Mouse (Mus musculus) adrenal gland, adult 8-10 months (tissue): ENCODE measurements around the gene Mterf1a. TPM values are rescaled to one million over a fixed set of nuclear protein-coding genes. Genes with fewer than 3 reads are reported as not detected.
"Not testable (repeated sequence)": the region's sequence is repeated elsewhere in the genome, so short reads cannot be mapped to it uniquely, and the experiment has no call there.

Experiments
- DNase-seq: peaks from one replicate; pipeline ENCODE4 v3.0.0; 2022
- total RNA-seq, 4 experiments: library from RNA; stranded (reverse); gene quantifications; 2 replicates each; pipeline ENCODE4 v1.2.4; 2022

Mterf1a gene
- total RNA-seq: 10 to 100 TPM in 1 of 4 experiments, 1 to 10 TPM in 3; 6.4 to 11.1 (median 7.9) TPM

DNA sequence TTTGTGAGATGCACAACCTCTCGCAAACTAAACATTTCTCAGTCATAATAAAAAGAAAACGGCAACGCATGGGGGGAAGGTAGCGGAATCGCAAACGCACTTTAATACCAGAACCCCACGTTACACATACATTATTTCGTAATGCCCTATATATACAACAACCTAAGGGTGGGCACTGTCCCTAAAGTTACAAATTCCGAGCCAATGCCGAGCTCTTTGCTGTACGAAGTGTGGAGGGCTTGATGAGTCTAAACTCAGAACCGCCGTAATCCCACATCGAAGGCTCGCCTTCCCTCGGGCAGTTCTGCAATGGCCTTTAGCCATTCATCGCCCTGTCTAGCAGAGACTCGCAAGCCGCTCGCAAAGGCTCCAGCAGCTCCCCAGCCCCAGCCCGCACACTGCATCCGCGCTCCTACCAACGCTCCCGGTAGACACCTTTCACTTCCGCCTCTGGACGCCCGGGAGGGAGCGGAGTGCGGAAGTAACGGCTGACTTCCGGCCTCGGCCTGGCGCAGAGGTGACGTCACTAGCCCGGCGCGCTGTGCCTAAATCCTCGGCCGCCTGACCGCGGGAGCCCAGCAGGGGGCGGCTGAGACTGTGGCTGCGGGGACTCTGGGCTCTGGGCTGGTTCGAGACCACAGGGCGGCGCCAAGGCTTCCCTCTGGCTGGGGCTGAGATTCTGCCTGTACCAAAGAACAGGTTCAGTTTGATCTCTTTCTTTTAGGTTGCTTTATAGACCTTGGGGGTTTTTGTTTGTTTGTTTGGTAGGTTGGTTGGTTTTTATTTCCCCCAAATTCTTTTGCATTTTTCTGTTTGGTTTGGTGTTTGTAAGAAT, at the start of gene Mterf1a:
TSS of gene Mterf1a (minus strand) at position 475 of the 835 bp plus-strand sequence.
- DNase-seq: peak; percentile 22

DNA sequence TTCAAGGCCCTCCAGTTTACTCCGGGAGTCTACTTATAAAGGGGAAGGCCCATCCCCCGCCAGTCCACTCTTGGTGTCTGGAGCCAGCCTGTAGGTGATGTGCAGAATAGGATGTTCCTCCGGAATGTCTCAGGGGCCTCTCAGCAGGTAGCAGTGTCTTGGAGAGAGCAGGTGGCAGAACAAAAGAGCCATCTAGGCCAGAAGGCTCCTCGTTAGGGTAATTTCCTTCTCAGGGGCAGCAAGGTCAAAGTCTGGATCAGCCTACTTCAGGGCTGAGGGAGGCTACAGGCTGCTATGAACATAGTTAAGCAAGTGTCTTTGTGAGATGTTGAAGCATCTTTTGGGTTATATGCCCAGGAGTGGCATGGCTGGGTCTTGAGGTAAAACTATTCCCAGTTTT, 49.4 kb upstream of the Mterf1a start:
- not testable (repeated sequence) for DNase-seq

DNA sequence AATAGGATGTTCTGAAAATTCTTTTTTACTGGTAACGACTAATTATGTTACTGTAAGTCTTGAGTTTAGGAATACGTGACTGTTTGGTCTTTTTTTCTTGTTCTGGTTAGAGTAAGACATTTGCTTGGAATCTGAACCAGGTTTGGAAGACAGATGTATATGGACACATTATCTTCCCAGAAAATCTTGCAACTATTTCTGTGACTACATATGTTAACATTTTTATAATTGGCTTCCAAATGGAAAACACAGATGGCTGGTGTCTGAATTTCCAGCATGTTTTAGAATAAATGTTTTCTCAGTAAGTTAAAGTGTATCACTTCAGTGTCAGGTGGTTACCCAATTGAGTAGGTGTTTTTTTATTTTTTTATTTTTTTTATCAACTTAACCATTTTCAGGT, 47.5 kb upstream of the Mterf1a start:
- DNase-seq: no peak

DNA sequence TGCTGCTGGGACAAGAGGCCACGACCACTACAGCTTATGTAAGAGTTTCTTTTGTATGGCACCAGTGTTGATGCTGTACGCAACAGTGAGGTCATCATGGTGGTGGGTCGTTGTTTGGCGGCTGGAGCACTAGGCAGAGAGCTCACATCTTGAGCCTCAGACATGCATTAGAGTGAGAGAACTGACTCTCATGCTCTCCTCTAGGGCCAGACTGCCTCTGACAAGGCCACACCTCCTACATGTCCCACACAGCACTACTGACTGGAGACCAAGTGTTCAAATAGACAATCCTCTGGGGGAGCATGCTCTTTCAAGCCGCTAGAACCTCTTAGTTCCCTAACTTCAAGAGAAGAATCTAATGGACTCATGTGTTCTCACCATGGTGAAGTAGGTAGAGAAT, 45.6 kb upstream of the Mterf1a start:
- DNase-seq: no peak

DNA sequence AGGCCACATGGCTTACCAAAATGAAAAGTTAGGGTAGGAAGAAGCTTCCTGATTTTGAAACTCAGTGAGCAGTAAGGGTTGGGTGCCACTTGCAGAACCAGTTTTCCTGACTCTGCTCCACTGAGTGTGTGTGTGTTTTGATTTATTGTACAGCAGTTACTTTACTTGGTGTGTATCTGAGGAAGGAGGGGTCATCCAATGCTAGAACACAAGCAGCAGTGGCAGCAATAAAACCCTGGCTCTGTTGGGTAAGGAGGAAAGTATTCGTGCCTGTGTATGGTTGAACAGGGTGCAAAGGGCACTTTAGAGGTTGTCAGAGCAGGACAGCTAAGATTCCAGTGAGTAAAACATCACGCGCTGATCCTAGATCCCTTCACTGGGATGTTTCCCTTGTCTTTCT, 45.2 kb upstream of the Mterf1a start:
- no peak for DNase-seq

DNA sequence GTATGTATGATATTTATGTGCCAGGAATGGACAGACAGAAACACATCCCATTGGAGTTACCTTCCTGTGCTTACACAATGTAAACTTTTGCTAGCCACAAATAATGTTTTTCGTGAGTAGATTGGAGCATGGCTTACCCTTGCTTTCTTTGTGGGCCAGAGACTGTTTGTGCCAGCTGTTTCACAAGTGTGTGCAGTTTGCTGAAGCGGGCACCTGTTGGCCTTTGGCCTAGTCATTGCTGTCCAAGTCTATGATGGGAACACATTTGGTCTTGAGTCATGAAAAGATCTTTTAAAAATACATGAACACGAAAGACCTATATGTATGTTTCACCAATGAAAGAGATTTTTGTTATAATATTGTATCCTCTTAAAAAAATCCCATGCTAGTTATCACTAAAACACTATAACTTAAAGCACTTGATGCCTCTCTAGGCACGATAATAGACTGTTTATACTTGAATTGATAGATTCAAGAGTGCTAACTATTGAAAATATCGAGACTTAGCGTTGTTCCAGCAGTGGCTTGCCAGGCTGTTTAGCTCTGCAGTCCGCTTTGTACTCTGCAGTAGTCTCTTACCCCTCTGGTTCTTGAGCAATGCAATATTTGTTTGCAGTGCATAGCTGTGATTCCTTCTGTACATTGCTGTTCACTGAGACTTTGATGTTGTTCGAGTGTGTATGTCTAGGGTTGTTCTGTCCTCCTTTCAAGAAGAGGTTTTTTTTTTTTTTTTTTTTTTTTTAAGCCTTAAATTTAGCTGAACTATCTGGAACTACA, 42.2 kb upstream of the Mterf1a start:
- DNase-seq: no peak

DNA sequence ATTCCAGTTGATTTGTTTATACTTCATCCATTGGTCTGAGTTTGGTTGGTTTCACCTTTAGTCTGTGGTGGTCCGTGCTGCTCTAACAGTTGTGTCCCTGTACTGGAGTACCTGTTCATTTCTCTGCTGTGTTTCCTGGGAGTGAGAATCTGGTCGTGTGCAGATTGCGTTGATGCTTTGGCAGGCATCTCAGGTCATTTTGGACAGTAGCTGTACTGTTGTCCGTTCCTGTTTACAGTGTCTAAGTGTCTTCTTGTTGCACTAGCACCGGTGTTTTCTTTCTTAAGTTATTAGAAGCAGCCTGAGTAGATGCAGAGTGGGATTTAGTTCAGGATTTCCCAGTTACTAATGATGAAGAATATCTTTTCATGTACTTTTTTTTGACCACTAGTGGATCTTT, 41.5 kb upstream of the Mterf1a start:
- DNase-seq: no peak

DNA sequence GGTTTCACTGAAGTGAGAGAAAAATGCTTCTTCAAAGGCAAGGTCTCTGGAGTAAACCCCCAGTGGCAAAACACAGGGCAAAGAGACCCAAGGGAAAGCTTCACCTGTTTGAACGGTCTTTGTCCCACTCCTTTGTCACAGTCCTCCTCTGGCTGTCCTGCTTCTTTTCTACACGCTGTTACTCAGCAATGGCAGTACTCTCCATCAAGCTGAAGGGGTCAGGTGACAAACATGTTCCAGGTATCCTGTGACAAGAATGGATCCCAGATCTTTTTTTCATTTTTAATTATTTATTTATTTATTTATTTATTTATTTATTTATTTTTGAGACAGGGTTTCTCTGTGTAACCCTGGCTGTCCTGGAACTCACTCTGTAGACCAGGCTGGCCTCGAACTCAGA, 39.8 kb upstream of the Mterf1a start:
- no peak for DNase-seq

DNA sequence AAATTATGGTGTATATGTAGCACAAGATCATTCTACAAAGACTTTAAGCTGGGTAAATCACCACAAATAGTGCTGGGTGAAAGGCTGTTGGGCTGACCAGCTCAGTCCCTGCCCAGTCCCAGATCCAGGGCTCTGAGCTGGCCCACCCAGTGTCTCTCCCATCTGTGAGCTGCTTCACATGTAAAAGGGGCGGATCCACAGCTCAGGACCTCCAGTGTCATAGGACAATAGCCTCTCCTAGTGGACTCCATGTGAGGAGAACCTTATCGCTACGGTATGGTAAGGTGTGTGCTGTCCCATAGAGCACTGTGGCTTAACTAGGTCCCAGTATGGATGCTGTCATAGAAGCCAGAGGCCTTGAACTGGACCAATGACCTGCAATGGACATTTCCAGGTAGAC, 37.9 kb upstream of the Mterf1a start:
- no peak for DNase-seq

DNA sequence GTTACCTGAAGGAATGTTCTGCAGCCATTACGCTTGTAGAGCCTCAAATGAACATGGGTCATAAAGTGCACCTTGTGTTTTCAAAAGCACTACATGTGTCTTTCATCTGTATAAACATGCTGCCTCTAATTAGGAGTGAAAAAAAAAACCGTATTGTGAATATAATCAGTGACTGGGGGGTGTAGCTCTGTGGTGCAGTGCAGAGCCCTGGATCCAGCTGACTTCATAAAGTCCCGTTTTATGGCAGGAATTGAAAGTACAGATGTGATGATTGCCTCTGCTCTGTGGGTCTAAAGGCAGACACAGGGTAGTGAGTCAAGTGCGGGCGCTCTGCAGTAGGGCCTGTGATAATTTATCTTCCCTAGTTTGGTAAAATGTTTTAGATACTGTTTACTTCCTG, 37.0 kb upstream of the Mterf1a start:
- DNase-seq: no peak

DNA sequence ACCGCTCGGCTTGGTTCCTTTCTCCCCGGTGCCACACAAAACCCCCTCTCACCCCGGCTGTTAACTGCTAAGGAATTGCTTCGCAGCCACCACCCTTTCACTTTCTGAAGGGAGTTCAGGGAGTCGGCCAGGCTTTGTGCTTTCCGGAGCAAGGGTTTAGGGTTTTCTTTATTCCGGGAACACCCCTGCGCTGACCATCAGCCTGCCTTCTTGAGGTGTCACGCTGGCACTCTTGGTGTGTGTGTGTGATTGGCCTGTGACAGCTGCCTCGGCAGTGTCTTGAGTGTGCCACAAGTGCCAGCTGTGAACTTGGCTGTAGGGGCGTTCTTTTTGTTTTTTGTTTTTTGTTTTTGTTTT, 34.9 kb upstream of the Mterf1a start:
- DNase-seq: peak; percentile 17

DNA sequence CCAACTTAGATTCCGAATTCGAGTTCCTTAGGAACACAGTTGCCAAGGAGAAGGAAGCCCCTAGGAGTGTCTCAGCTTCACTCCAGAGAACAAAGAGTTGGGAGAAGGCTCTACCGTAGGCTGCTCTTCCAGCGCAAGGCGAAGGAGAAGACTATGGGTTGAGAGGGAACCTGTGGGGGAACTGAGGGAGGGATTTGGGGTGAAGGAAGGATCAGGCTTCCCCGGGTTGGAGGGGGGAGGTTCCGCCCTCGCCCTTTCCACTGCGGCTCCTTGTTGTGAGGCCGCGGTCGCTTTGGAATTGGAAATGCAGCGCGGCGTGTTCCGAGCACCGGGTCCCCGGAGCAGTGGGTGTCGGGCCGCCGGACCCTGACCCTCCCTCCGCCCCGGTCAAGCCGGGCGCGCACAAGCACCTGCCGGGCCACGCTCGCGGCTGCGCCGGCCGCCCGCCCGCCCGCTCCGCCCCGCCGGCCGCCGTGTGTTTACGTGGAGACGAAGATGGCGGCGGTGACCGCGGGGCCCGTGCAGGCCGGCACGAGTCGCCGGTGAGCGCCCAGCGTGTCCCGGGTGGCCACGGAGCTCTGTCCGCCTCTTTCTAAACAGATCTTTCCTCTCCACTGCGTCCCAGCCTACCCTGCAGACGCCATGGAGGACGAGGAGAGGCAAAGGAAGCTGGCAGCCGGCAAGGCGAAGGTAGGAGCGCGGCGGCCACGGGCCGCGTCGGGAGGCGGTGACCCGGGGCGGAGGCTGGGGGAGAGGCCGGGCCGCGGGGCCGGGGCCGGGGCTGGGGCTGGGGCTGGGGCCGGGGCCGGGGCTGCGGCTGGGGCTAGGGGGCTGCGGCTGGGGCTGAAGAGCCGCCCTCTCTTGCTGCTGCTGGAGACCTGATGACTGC, 34.3 kb upstream of the Mterf1a start, which contains the start of gene Akap9:
TSS of gene Akap9 (plus strand) at position 254 of the 889 bp plus-strand sequence.
- peak; percentile 42 for DNase-seq

DNA sequence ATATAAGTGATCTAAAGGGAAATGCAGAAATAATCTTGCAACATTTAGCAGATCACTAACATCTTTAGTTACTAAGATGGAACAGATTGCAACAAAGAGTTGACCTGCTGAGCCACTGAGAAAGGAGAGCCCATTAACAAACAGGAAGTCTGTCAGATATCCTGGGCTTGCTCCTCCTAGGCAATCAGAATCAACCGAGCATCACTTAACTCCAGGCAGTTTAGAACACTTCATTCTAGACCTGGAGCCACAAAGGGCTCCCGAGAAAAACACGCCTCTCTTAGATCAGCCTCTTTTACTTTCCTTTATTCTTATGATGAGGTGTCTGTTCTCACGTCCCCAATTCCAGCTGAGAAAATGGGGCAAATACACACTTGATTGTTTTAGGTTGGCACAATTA, 32.9 kb upstream of the Mterf1a start:
- DNase-seq: no peak

DNA sequence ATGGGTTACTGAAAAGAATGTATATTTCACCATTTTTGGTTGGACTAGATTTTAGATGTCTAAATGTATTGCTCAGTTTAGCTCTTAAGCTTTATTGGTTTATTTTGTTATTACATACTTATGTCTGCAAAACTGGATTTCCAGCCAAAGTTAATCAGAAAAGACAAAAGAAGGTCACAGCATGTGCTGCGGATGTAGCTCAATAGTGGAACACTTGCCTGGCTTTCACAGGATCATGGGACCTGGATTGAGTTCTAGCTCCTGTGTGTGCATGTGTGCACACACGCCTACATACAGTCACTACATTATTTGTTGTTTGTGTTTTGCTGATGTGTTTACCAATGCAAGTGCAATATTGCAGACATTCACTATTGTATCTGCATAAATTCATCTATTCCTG, 28.6 kb upstream of the Mterf1a start:
- no peak for DNase-seq

DNA sequence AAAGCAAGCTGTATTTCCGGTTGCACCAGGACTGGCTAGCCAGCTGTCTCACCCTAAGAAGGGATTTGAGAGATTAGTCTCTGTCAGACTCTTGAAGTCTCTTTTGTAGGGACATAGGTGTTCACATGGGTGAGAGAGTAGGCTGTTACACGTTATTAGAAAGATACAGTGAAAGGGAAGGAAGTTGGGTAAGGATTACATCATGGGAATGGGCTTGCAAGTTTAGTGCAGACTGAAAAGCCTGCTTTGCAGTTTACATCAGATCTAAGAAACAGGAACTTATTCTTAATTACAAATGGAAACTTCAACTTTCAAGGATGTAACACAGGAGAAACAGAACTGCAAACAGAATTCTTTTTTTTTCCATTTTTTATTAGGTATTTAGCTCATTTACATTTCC, 11.7 kb upstream of the Mterf1a start:
- DNase-seq: no peak

DNA sequence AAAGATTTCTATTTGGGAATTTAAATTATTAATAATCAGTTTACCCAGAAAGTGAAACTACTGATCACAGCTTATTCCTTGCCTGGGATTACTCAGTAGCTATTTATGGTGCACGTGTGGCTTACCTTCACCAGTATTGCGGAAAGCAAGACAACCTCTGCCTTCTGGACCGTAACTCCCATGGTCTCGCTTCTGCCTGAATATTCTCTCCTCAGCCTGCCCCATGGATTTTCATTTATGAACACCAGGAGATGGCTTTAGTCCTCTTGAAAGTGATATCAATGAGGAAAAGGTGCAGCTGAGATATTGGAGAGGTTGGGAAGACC, 524 bp upstream of the Mterf1a start:
- not testable (repeated sequence) for DNase-seq

DNA sequence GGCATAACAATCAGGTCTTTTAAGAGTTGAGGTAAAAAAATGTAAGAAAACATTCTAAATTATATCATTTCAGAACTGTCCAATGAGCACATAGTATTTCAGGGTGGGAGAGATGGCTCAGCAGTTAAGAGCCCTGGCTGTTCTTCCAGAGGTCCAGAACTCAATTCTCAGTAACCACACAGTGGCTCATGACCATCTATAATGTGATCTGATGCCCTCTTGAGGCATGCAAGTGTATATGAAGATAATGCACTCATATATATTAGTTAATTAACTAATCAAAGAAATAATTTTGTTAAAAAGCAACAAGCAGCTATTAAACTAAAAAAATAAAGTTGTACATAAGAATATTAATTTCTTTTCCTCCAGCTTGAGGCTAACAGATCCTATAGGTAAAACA, 4.5 kb downstream of the Mterf1a start:
- no peak for DNase-seq

DNA sequence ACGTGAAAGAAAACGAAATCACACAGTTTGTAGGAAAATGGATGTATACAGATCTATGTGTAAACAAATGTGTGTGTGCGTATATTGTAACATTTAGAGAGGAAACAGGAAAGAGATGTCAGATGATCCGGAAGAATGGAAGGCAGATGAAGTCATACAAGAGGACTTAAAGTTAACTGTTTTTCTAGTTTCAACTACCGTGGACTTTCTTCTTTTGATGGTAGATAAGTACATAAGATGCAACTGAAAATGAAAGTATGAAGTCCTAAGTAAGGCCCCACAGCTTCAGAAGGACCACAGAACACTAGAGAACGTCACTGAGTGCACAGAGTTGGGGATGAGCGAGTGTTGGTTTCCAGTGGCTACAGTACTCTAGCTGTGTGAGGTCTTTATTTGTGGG, 6.9 kb downstream of the Mterf1a start:
- not testable (repeated sequence) for DNase-seq

DNA sequence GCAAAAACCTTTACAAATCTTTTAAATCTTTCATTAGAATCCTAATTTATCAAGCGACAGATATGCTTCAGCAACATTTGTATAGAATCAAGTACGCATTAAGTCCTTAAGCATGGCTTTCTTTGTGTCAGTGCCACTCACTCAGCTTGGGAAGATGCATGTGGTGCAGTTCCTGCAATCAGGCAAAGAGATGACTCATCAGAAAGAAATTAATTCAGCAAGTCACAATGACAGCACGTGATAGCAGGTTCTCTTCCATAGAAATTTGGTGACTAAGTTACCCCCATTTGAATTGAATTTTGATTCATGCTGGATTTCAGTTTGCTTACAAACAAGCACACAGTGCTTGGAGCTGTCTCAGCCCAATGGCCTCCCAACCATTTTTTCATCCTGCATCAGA, 20.2 kb downstream of the Mterf1a start:
- no peak for DNase-seq

DNA sequence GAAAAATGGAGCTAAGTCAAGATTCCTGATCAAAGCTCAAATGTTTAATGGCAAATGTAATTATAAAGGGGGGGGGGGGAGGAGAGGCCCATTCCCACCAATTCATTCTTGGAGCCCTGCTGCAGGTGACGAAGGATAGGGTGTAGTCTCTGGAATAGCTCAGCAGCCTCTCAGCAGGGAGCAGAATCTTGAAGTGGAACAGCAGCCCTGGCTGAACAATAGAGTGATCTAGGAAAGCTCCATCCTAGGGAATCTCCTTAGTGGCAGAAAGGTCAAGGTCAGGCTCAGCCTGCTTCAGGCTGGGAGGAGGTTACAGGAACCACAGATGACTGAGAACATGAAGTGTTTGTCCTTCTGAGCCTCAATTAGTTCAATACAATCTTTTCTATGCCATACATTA, 21.4 kb downstream of the Mterf1a start:
- DNase-seq: no peak

DNA sequence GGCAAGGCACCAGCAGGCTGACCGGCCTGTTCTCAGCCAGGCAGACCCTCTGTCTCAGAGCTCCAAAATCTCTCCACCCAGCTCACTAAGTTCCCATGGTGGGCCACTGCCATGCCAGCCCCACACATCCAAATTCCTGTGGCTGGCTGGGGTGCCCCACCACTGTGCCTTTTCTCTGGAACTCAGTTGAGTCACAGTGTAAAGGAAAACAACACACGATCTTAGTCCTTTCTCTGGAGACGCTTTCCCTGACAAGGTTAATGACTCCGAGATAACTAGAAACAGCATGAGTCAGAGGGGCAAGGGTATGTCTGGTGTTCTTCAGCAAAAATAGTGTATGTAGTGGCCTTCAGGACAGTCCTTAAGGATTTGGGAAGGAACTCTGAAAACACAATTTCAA, 23.6 kb downstream of the Mterf1a start:
- peak; percentile 13 for DNase-seq

DNA sequence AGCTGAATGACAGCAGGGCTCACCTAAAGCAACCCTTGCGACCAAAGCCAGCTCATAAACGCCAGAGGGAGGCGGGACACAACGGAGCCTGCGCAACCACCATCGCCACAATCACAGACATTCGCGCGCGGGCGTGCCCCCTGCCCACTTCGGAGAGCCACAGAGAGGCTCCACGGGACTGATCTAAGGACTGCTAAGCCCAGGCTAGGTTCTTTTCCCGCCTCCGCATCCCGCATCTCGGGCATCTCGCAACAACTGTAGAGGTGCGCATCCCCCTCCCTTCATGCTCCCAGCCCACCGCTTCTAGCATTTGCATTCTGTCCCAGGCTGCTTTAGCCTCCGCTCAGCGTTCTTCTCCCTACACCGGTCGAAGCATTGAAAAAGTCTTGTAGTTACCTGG, 48.7 kb downstream of the Mterf1a start, which contains the start of gene Lrrd1:
TSS of gene Lrrd1 (plus strand) at position 148 of the 400 bp plus-strand sequence.
- no peak for DNase-seq
